Mouse (Mus musculus) thymus, adult 2 months (tissue): ENCODE measurements around the gene Padi3.

Experiments used
- CTCF ChIP-seq: fragments of 200-500 bp; IDR thresholded peaks from 2 replicates; pipeline ENCODE4 v1.5.1; 2012; ENCODE audit warnings: mild to moderate bottlenecking, control low read depth, low read length, moderate library complexity, borderline replicate concordance; ENCODE audit not compliant: control insufficient read depth, poor library complexity, insufficient read depth; ENCODE audit errors: extremely low read depth
- POLR2A ChIP-seq: fragments of 200-500 bp; IDR thresholded peaks from 2 replicates; pipeline ENCODE4 v1.6.1; 2012; ENCODE audit warnings: mild to moderate bottlenecking, low read length, control low read depth, moderate library complexity; ENCODE audit not compliant: control insufficient read depth, poor library complexity, insufficient read depth; ENCODE audit errors: extremely low read depth

- TF ChIP-seq CTCF: no peak
- no peak for TF ChIP-seq POLR2A
Observed at GRCm38 (mm10) chr4:140770433-140770832, 40.0 kb downstream of the Padi3 start.
